Mouse (Mus musculus) G1E (cell line): ENCODE measurements at regions not wholly inside any gene's neighbourhood (a gene's known extent, or its start where the extent isn't known, plus 50 kb on each side); places are given as distances from the start of the nearest gene placed in this dataset.

ENCODE experiments used
- ATAC-seq: 2 replicates; pipeline ENCODE4 v1.8.0; 2016; ENCODE audit warnings: mild to moderate bottlenecking; ENCODE audit not compliant: insufficient number of reproducible peaks, poor library complexity, low FRiP score, severe bottlenecking; ENCODE audit errors: extremely low read depth
- DNase-seq: peaks from one replicate; pipeline ENCODE4 v3.0.0; 2012; ENCODE audit warnings: low spot score
- H3K27me3 ChIP-seq: 2 replicates; pipeline ENCODE4 v1.6.1; 2012; ENCODE audit warnings: mild to moderate bottlenecking, low read length, inconsistent platforms; ENCODE audit not compliant: insufficient read depth
- H3K36me3 ChIP-seq: replicated peaks from 2 replicates; pipeline ENCODE3; 2012; ENCODE audit warnings: mild to moderate bottlenecking, inconsistent platforms
- H3K4me1 ChIP-seq: 2 replicates; pipeline ENCODE4 v1.6.1; 2012; ENCODE audit warnings: low read depth, low read length, inconsistent platforms, mixed read lengths; ENCODE audit not compliant: insufficient read depth
- H3K4me3 ChIP-seq: 2 replicates; pipeline ENCODE4 v1.5.1; 2012; ENCODE audit warnings: low read depth, mild to moderate bottlenecking, inconsistent platforms, low read length, moderate library complexity, mixed read lengths
- H3K9me3 ChIP-seq: replicated peaks from 2 replicates; pipeline ENCODE4 v1.6.1; 2012; ENCODE audit warnings: inconsistent platforms
- CTCF ChIP-seq: IDR thresholded peaks from 2 replicates; pipeline ENCODE4 v1.5.1; 2012; ENCODE audit warnings: low read depth, low read length, inconsistent platforms, mixed read lengths
- GATA1 ChIP-seq: IDR thresholded peaks from 2 replicates; pipeline ENCODE4 v1.6.1; 2012; ENCODE audit warnings: borderline replicate concordance, low read length, inconsistent platforms, mixed read lengths
- GATA2 ChIP-seq: IDR thresholded peaks from 2 replicates; pipeline ENCODE4 v1.6.1; 2012; ENCODE audit warnings: low read depth, low read length, inconsistent platforms, borderline replicate concordance
- POLR2AphosphoS5 ChIP-seq: IDR thresholded peaks from 2 replicates; pipeline ENCODE4 v1.6.1; 2012; ENCODE audit warnings: low read depth, low read length, inconsistent platforms; ENCODE audit not compliant: insufficient replicate concordance
- TAL1 ChIP-seq: conservative IDR thresholded peaks from 2 replicates; pipeline ENCODE4 v1.6.1; 2012; ENCODE audit warnings: low read depth, low read length, inconsistent platforms, mixed read lengths

- Histone ChIP-seq H3K4me3 (no peak overlapping the region), H3K9me3 (no peaks in the 10 kb centered on the region), H3K36me3 (no peaks in the 10 kb centered on the region), H3K27me3 (no peaks in the 10 kb centered on the region), H3K4me1 (no peaks in the 10 kb centered on the region)
- no peak for DNase-seq
- no peak for TF ChIP-seq GATA2
- TF ChIP-seq TAL1: no peak
- TF ChIP-seq POLR2AphosphoS5: no peak
- no peak for TF ChIP-seq GATA1
- TF ChIP-seq CTCF: no peak
- ATAC-seq: no peak
Measured at GRCm38 (mm10) chr4:124321221-124321620, 289.4 kb downstream of the 3100002H09Rik start.

GRCm38 (mm10) chr4:124317042-124317441 lies 293.6 kb downstream of the 3100002H09Rik start:
- TF ChIP-seq POLR2AphosphoS5: no peak
- TF ChIP-seq TAL1: no peak
- TF ChIP-seq CTCF: no peak
- TF ChIP-seq GATA2: no peak
- no peak for TF ChIP-seq GATA1
- Histone ChIP-seq H3K9me3 (peaks cover 2% of the 10 kb centered on the region; the same call in 1 of the 2 replicates), H3K4me1 (no peaks in the 10 kb centered on the region), H3K27me3 (no peaks in the 10 kb centered on the region), H3K36me3 (no peaks in the 10 kb centered on the region), H3K4me3 (no peak overlapping the region)
- no peak for DNase-seq
- no peak for ATAC-seq

DNA sequence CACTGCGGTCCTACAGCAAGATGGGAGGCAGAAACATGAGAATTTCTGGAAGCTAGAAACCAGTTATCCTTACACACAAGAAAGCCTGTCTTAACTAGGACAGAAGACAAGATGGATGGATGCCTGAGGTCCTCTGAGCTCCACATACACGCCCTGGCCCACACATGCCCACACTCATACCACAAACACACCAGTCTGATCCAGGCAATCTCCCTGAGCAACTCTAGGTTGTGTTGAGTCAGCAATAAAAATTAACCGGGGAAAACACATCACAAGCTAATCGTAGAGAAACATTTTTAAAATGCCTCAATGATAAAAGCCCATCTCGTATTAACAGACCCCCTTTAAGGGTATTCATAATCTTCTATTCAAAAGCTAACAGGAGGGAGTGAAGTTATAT lies 298.9 kb downstream of the 3100002H09Rik start:
- H3K9me3 ChIP-seq: peaks cover 2% of the 10 kb centered on the region; the same call in 1 of the 2 replicates
- no peak overlapping the region for H3K4me3 ChIP-seq
- H3K36me3 ChIP-seq: no peaks in the 10 kb centered on the region
- no peak for ATAC-seq
- no peak for TF ChIP-seq POLR2AphosphoS5
- DNase-seq: no peak
- H3K27me3 ChIP-seq: no peaks in the 10 kb centered on the region
- H3K4me1 ChIP-seq: no peaks in the 10 kb centered on the region

GRCm38 (mm10) chr4:124310594-124310993 lies 300.0 kb downstream of the 3100002H09Rik start:
- Histone ChIP-seq H3K27me3 (no peaks in the 10 kb centered on the region), H3K9me3 (peaks cover 2% of the 10 kb centered on the region; the same call in 1 of the 2 replicates), H3K36me3 (no peaks in the 10 kb centered on the region), H3K4me1 (no peaks in the 10 kb centered on the region), H3K4me3 (no peak overlapping the region)
- DNase-seq (no peak), ATAC-seq (no peak)
- no peak for TF ChIP-seq POLR2AphosphoS5
- TF ChIP-seq GATA1: no peak
- TF ChIP-seq TAL1: no peak
- no peak for TF ChIP-seq CTCF
- no peak for TF ChIP-seq GATA2

DNA sequence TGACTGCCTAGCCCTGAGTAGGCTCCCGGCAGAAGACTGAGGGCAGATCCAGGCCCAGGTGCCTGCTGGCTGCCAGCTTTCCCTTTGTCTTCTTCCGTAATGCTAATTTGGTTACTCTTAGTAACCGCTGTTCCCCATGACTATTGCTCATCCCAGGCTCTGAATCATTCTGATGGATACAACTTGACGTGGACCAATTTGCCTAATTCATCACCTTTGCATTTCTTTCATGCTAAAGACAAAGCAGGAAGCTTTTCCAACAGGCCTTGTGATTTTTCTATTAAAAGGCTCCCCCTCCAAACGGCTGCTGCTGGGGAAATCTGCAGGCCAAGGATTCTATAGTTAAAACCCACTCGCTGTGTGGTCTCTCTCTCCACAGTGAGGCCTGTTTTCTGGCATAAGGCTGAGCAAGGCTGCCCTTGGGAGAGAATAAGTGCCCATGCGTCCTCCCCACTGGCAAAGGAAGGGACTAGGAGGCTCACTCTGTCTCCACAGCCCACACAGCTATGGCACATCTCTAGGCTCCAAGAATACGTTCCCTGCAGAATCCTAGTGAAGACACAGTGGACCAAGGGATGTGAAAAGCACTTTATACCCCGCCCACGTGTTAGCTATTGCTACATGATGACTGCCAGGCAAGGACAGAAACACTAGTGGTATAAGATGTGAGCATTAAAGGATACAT lies 304.6 kb downstream of the 3100002H09Rik start:
- Histone ChIP-seq H3K4me1 (no peaks in the 10 kb centered on the region), H3K27me3 (no peaks in the 10 kb centered on the region), H3K9me3 (no peaks in the 10 kb centered on the region), H3K36me3 (no peaks in the 10 kb centered on the region), H3K4me3 (no peak overlapping the region)
- ATAC-seq (no peak), DNase-seq (no peak)
- no peak for TF ChIP-seq TAL1

- Histone ChIP-seq H3K36me3 (no peaks in the 10 kb centered on the region), H3K4me3 (no peak overlapping the region), H3K4me1 (no peaks in the 10 kb centered on the region), H3K27me3 (no peaks in the 10 kb centered on the region), H3K9me3 (no peaks in the 10 kb centered on the region)
- TF ChIP-seq TAL1: no peak
- no peak for TF ChIP-seq GATA1
- no peak for TF ChIP-seq GATA2
- DNase-seq: no peak
- no peak for ATAC-seq
Measured at GRCm38 (mm10) chr4:124302950-124303349, 307.7 kb downstream of the 3100002H09Rik start.

DNA sequence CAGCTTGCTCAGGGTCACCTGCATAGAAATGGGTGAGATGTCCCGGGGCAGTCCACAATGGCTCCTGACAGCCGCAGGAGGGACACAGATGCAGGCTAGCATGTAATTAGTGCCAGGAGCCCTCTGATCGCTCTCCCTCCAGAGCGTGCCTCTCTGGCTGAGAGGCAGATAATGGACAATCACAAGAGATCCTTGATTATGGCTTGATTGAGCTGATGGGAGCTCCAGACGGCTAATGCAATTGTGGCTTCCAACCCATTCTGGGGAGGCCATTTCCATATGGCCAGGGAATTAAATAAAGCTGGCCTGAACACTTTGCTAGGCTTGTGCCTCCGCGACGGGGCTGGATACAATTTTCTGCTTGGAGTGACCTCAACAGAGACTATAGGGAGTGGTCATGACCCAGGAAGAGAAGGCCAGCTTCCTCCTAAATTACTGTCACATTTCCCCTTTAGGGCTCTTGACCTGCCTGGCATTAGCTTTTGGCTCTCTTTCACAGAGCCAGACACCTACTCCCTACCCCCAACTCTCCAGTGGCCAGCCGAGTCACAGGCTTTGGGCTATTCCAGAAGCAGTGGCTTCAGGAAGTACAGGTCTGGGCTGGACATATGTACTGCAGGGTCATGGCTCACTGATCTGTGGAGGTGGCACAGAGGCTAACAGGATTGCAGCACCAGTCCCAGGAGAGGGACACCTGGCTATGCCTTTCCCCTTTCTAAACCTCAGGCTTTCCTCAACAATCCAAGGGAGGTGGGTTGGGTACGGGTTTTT lies 311.8 kb downstream of the 3100002H09Rik start:
- no peaks in the 10 kb centered on the region for H3K9me3 ChIP-seq
- ATAC-seq: no peak
- TF ChIP-seq GATA1 (no peak), TAL1 (no peak), GATA2 (no peak), POLR2AphosphoS5 (no peak), CTCF (no peak)
- H3K36me3 ChIP-seq: no peaks in the 10 kb centered on the region
- DNase-seq: no peak
- no peaks in the 10 kb centered on the region for H3K4me1 ChIP-seq
- H3K4me3 ChIP-seq: no peak overlapping the region
- no peaks in the 10 kb centered on the region for H3K27me3 ChIP-seq
